Mouse (Mus musculus) kidney, embryonic 15.5 days (tissue): ENCODE results near the gene Ttll5. TPM values are rescaled to one million over a fixed set of nuclear protein-coding genes. Genes with fewer than 3 reads are reported as not detected.

Experiments used
- ATAC-seq: fragments of 200-750 bp; cut with Nextera tagmentation; replicated peaks from 2 replicates; pipeline ENCODE4 v1.8.0; 2017; ENCODE audit warnings: moderate TSS enrichment; ENCODE audit not compliant: low FRiP score
- H3K27ac ChIP-seq: fragments of 300-500 bp; sonication (generic); 2 replicates; pipeline ENCODE4 v1.5.1; 2015; ENCODE audit warnings: mild to moderate bottlenecking, inconsistent platforms
- H3K27me3 ChIP-seq: fragments of 300-500 bp; sonication (generic); 2 replicates; pipeline ENCODE4 v1.6.1; 2015; ENCODE audit warnings: inconsistent platforms
- H3K36me3 ChIP-seq: fragments of 300-500 bp; sonication (generic); 2 replicates; pipeline ENCODE4 v1.6.1; 2015; ENCODE audit warnings: inconsistent platforms
- H3K4me1 ChIP-seq: fragments of 300-500 bp; sonication (generic); 2 replicates; pipeline ENCODE4 v1.6.1; 2015; ENCODE audit warnings: inconsistent platforms
- H3K4me2 ChIP-seq: fragments of 300-500 bp; sonication (generic); 2 replicates; pipeline ENCODE4 v1.6.1; 2015; ENCODE audit warnings: moderate library complexity, mild to moderate bottlenecking, inconsistent platforms
- H3K4me3 ChIP-seq: fragments of 300-500 bp; sonication (generic); replicated peaks from 2 replicates; pipeline ENCODE4 v1.5.1; 2015; ENCODE audit warnings: mild to moderate bottlenecking, inconsistent platforms
- H3K9ac ChIP-seq: fragments of 300-500 bp; sonication (generic); 2 replicates; pipeline ENCODE4 v1.6.1; 2015; ENCODE audit warnings: mild to moderate bottlenecking, inconsistent platforms
- H3K9me3 ChIP-seq: fragments of 300-500 bp; sonication (generic); replicated peaks from 2 replicates; pipeline ENCODE4 v1.6.1; 2016; ENCODE audit warnings: inconsistent platforms
- WGBS: fragments of 180-500 bp; shearing (Covaris S2); methylation state at CpG from one replicate; pipeline ENCODE4 v1.1.7; 2015; ENCODE audit warnings: mixed read lengths; 5-methylcytosine and 5-hydroxymethylcytosine counted together
- polyA plus RNA-seq: library from polyadenylated mRNA; unstranded; fragments of >200 nt; fragmentation: Nextera tagmentation; extraction: Ambion mirVana; gene quantifications from 2 replicates; pipeline ENCODE4 v1.2.1, GENCODE M21; 2015

Gene Ttll5
- polyA plus RNA-seq, 1 experiment from 2014 or later = 13.0 TPM

GRCm38 (mm10) chr12:86097781-86098180, 273.3 kb downstream of the Ttll5 start:
- no peaks in the 10 kb centered on the region for H3K27me3 ChIP-seq
- no peak overlapping the region for H3K4me3 ChIP-seq
- H3K9ac ChIP-seq = no peak overlapping the region
- no peaks in the 10 kb centered on the region for H3K4me1 ChIP-seq
- no peak overlapping the region for H3K27ac ChIP-seq
- no peaks in the 10 kb centered on the region for H3K9me3 ChIP-seq
- WGBS = 85% methylated on average over 11 of the region's 11 CpGs
- no peak for ATAC-seq
- H3K36me3 ChIP-seq = 0 out of 2 replicates have a peak, but pooled peaks cover 3% of the 10 kb centered on the region
- no peak overlapping the region for H3K4me2 ChIP-seq

GRCm38 (mm10) chr12:86100711-86101110, 276.3 kb downstream of the Ttll5 start:
- Histone ChIP-seq H3K4me2 (no peak overlapping the region), H3K4me1 (peaks cover 22% of the 10 kb centered on the region), H3K4me3 (no peak overlapping the region), H3K27me3 (no peaks in the 10 kb centered on the region), H3K27ac (no peak overlapping the region), H3K9ac (no peak overlapping the region), H3K36me3 (0 out of 2 replicates have a peak, but pooled peaks cover 3% of the 10 kb centered on the region), H3K9me3 (no peaks in the 10 kb centered on the region)
- ATAC-seq = no peak
- WGBS = 67% methylated on average over 3 of the region's 3 CpGs

- H3K4me1 ChIP-seq = peaks cover 26% of the 10 kb centered on the region
- no peaks in the 10 kb centered on the region for H3K9me3 ChIP-seq
- no peak overlapping the region for H3K27ac ChIP-seq
- no peak overlapping the region for H3K9ac ChIP-seq
- WGBS = 89% methylated on average over 8 of the region's 8 CpGs
- no peaks in the 10 kb centered on the region for H3K27me3 ChIP-seq
- no peak overlapping the region for H3K4me2 ChIP-seq
- ATAC-seq = no peak
- H3K4me3 ChIP-seq = no peak overlapping the region
- no peaks in the 10 kb centered on the region for H3K36me3 ChIP-seq
These were observed 278.2 kb downstream of the Ttll5 start for GRCm38 (mm10) chr12:86102686-86103085.

- H3K9me3 ChIP-seq = no peaks in the 10 kb centered on the region
These were observed 278.9 kb downstream of the Ttll5 start for GRCm38 (mm10) chr12:86103391-86103790.

DNA sequence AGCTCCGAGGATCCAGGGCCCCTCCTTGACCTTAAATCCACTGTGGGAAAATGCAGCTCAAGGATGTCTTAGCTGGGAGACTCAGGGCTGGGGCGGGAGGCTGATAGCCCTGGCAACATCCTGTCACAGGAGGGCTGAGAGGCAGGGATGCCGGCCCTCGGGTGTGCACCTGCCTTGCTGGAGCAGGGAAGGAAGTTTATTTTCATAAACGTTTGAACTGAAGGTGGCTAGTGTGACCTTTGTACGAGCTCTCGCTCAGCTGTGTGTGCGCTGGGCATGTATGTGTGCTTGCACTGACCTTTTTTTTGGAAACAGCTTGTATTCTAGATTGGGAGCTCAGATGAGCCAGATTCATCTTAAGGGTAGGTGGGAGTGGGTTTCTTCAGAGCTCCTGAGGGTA, 279.4 kb downstream of the Ttll5 start:
- 42% methylated on average over 8 of the region's 8 CpGs for WGBS
- Histone ChIP-seq H3K36me3 (no peaks in the 10 kb centered on the region), H3K9me3 (no peaks in the 10 kb centered on the region), H3K4me3 (no peak overlapping the region), H3K4me1 (peaks cover 26% of the 10 kb centered on the region), H3K27me3 (no peaks in the 10 kb centered on the region), H3K9ac (no peak overlapping the region), H3K4me2 (no peak overlapping the region), H3K27ac (peak overlapping the region; percentile 34; the same call in 1 of the 2 replicates)
- no peak for ATAC-seq

More at GRCm38 (mm10) chr12:86103391-86103790, 278.9 kb downstream of the Ttll5 start:
- H3K9ac ChIP-seq = no peak overlapping the region
- ATAC-seq = no peak
- H3K4me2 ChIP-seq = no peak overlapping the region
- H3K4me3 ChIP-seq = no peak overlapping the region
- 79% methylated on average over 11 of the region's 11 CpGs for WGBS
- no peaks in the 10 kb centered on the region for H3K27me3 ChIP-seq
- H3K36me3 ChIP-seq = no peaks in the 10 kb centered on the region
- H3K27ac ChIP-seq = 0 out of 2 replicates have a peak overlapping the region, but pooled peaks have one; percentile 34
- peaks cover 26% of the 10 kb centered on the region for H3K4me1 ChIP-seq

DNA sequence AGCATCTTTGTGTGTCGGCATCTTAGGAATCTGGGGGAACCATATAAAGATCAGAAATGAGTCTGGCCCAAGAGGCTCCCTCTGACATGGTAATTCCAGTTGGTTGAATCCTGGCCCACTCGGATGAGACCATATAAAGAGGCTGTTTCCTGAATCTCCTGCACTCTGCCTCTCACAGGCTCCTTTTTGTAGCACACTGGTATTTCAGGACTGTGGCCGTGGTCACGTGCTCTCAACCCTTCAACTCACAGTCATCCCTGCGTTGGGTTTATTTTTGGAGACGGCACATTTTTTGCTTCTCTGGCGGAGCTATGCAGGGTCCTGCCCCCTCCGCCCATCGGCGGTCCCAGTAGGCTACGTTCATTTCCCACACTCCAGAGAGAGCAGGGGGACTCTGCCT, 279.8 kb downstream of the Ttll5 start:
- Histone ChIP-seq H3K4me3 (no peak overlapping the region), H3K36me3 (no peaks in the 10 kb centered on the region), H3K27me3 (no peaks in the 10 kb centered on the region), H3K4me1 (peaks cover 26% of the 10 kb centered on the region), H3K9ac (no peak overlapping the region), H3K4me2 (no peak overlapping the region), H3K27ac (peak overlapping the region; percentile 34; the same call in 1 of the 2 replicates), H3K9me3 (no peaks in the 10 kb centered on the region)
- 65% methylated on average over 11 of the region's 11 CpGs for WGBS
- no peak for ATAC-seq

DNA sequence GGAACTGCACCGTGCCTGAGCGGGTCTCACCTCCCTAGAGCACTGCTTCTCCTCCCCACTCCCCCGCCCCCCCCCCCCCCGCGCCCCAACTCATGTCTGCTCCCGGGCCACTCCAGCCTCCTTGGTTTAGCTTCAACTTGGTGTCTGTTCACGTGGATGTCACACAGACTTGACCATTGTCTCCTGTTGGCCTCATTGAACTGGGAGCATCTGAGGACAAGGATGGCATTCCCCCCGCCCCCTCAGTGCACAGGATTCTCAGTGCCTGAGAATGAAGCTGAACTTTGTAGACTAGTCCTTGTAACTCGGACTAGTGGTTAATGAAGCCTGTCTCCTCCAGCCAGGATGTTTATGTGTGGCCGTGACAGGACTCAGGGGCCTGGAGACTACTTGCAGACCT, 281.1 kb downstream of the Ttll5 start:
- H3K4me1 ChIP-seq = peaks cover 26% of the 10 kb centered on the region
- no peak overlapping the region for H3K27ac ChIP-seq
- ATAC-seq = 0 out of 2 replicates have a peak, but pooled peaks have one; percentile 27
- H3K36me3 ChIP-seq = no peaks in the 10 kb centered on the region
- H3K27me3 ChIP-seq = no peaks in the 10 kb centered on the region
- H3K4me2 ChIP-seq = no peak overlapping the region
- H3K4me3 ChIP-seq = no peak overlapping the region
- H3K9me3 ChIP-seq = no peaks in the 10 kb centered on the region
- 58% methylated on average over 9 of the region's 10 CpGs for WGBS
- no peak overlapping the region for H3K9ac ChIP-seq

DNA sequence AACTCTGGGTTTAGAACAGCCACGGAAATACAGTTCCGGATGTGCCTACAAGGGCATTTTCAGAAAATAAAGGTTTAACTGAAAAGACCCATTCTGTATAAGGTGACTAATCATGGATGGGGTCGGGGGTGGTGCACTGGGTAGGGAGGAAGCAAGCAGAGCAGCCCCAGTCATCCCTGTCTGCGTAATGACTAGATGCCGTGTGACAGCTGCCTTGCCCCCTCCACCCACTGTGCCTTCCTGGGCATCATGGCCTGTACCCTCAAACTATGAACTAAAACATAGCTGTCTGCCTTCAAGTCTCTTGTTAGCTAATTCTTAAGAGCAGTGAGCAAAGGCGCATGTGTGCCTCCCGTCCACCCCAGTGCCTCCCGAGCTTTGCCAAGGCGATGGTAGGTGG, 281.6 kb downstream of the Ttll5 start:
- Histone ChIP-seq H3K27me3 (no peaks in the 10 kb centered on the region), H3K9ac (no peak overlapping the region), H3K9me3 (no peaks in the 10 kb centered on the region), H3K4me1 (peaks cover 26% of the 10 kb centered on the region), H3K27ac (no peak overlapping the region), H3K36me3 (no peaks in the 10 kb centered on the region), H3K4me3 (no peak overlapping the region), H3K4me2 (no peak overlapping the region)
- no peak for ATAC-seq
- WGBS = 81% methylated on average over 9 of the region's 9 CpGs

GRCm38 (mm10) chr12:86107645-86108044, 283.2 kb downstream of the Ttll5 start:
- Histone ChIP-seq H3K27ac (no peak overlapping the region), H3K36me3 (peaks cover 6% of the 10 kb centered on the region; the same call in 1 of the 2 replicates), H3K4me3 (no peak overlapping the region), H3K4me1 (peaks cover 26% of the 10 kb centered on the region), H3K4me2 (no peak overlapping the region), H3K9ac (no peak overlapping the region), H3K27me3 (no peaks in the 10 kb centered on the region), H3K9me3 (no peaks in the 10 kb centered on the region)
- no peak for ATAC-seq
- 73% methylated on average over 7 of the region's 7 CpGs for WGBS

DNA sequence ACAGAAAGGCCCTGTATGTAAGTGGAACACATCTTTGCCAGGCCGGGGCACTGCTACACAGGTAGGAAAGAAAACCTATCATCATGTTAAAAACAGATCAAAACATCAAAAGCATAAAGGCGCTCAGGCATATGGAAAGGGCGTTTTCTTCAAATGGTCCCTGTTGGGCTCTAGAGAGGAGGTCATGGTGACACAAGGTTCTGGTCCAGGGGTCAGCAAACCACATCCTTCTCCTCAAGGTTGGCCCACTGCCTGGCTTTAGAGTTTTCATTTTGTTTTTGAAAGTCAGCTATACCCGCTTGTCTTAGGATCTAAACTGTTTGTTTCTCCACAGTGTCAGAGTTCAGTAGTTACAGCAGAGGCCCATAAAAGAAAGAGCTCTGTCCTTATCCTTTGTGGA, 285.1 kb downstream of the Ttll5 start:
- no peaks in the 10 kb centered on the region for H3K9me3 ChIP-seq
- peaks cover 6% of the 10 kb centered on the region; the same call in 1 of the 2 replicates for H3K36me3 ChIP-seq
- H3K4me2 ChIP-seq = no peak overlapping the region
- H3K9ac ChIP-seq = no peak overlapping the region
- H3K4me1 ChIP-seq = peaks cover 14% of the 10 kb centered on the region
- H3K27me3 ChIP-seq = no peaks in the 10 kb centered on the region
- H3K27ac ChIP-seq = no peak overlapping the region
- no peak overlapping the region for H3K4me3 ChIP-seq
- no peak for ATAC-seq
- WGBS = 57% methylated on average over 4 of the region's 4 CpGs

GRCm38 (mm10) chr12:86110637-86111036, 286.2 kb downstream of the Ttll5 start:
- Histone ChIP-seq H3K4me3 (no peak overlapping the region), H3K36me3 (peaks cover 6% of the 10 kb centered on the region; the same call in 1 of the 2 replicates), H3K9ac (no peak overlapping the region), H3K9me3 (no peaks in the 10 kb centered on the region), H3K4me2 (no peak overlapping the region), H3K27me3 (no peaks in the 10 kb centered on the region), H3K4me1 (0 out of 2 replicates have a peak, but pooled peaks cover 5% of the 10 kb centered on the region), H3K27ac (no peak overlapping the region)
- WGBS = 97% methylated on average over 2 of the region's 2 CpGs
- no peak for ATAC-seq
